Mouse (Mus musculus): ENCODE data around the gene Mre11a.

Mre11a gene

GRCm38 (mm10) chr9:14824840-14825239 lies 40.4 kb downstream of the Mre11a start:
- no peak for DNase-seq (ENCODE audit: low spot score)

- no peak for DNase-seq (ENCODE audit: low spot score)
Observed at GRCm38 (mm10) chr9:14827875-14828274, 43.4 kb downstream of the Mre11a start.

GRCm38 (mm10) chr9:14832046-14832445 lies 47.6 kb downstream of the Mre11a start:
- DNase-seq (ENCODE audit: low spot score), result no peak

- no peak for DNase-seq (ENCODE audit: low spot score)
Observed at GRCm38 (mm10) chr9:14835335-14836075, 51.1 kb downstream of the Mre11a start.

- DNase-seq (ENCODE audit: low spot score), result peak; percentile 33
Observed at GRCm38 (mm10) chr9:14839527-14839926, 55.1 kb downstream of the Mre11a start.

GRCm38 (mm10) chr9:14839970-14840369 lies 55.5 kb downstream of the Mre11a start:
- no peak for DNase-seq (ENCODE audit: low spot score)

- DNase-seq (ENCODE audit: low spot score), result no peak
Observed at GRCm38 (mm10) chr9:14841878-14842761, 57.7 kb downstream of the Mre11a start.

GRCm38 (mm10) chr9:14843311-14843857 lies 58.9 kb downstream of the Mre11a start:
- no peak for DNase-seq (ENCODE audit: low spot score)

GRCm38 (mm10) chr9:14843901-14844300 lies 59.4 kb downstream of the Mre11a start:
- no peak for DNase-seq (ENCODE audit: low spot score)

GRCm38 (mm10) chr9:14846428-14846827 lies 62.0 kb downstream of the Mre11a start:
- peak; percentile 13 for DNase-seq (ENCODE audit: low spot score)

- DNase-seq (ENCODE audit: low spot score), result no peak
Observed at GRCm38 (mm10) chr9:14848267-14848935, 63.9 kb downstream of the Mre11a start.

GRCm38 (mm10) chr9:14854585-14854984 lies 70.1 kb downstream of the Mre11a start:
- DNase-seq (ENCODE audit: low spot score), result no peak

GRCm38 (mm10) chr9:14856922-14857654 lies 72.6 kb downstream of the Mre11a start:
- no peak for DNase-seq (ENCODE audit: low spot score)

- no peak for DNase-seq (ENCODE audit: low spot score)
Observed at GRCm38 (mm10) chr9:14858170-14858706, 73.8 kb downstream of the Mre11a start.

- no peak for DNase-seq (ENCODE audit: low spot score)
Observed at GRCm38 (mm10) chr9:14858782-14859181, 74.3 kb downstream of the Mre11a start.

GRCm38 (mm10) chr9:14859868-14860639 lies 75.6 kb downstream of the Mre11a start, which contains the start of gene Gpr83:
Gene Gpr83 (plus strand): TSS chr9:14860210.
- DNase-seq (ENCODE audit: low spot score), result peak; percentile 73

GRCm38 (mm10) chr9:14863126-14863525 lies 78.7 kb downstream of the Mre11a start:
- no peak for DNase-seq (ENCODE audit: low spot score)

GRCm38 (mm10) chr9:14864726-14865125 lies 80.3 kb downstream of the Mre11a start:
- DNase-seq (ENCODE audit: low spot score), result no peak

GRCm38 (mm10) chr9:14866957-14867356 lies 82.5 kb downstream of the Mre11a start:
- peak; percentile 64 for DNase-seq (ENCODE audit: low spot score)

- no peak for DNase-seq (ENCODE audit: low spot score)
Observed at GRCm38 (mm10) chr9:14868326-14868725, 83.9 kb downstream of the Mre11a start.

All from retina, embryonic 14.5 days (tissue).